Mouse (Mus musculus) bone marrow, adult 2 months (tissue): ENCODE measurements around the gene Col16a1.

Experiments used
- CTCF ChIP-seq: fragments of 200-500 bp; IDR thresholded peaks from 2 replicates; pipeline ENCODE4 v1.5.1; 2011; ENCODE audit warnings: low read length, control low read depth; ENCODE audit not compliant: control insufficient read depth, insufficient read depth
- POLR2A ChIP-seq: fragments of 200-500 bp; IDR thresholded peaks from 2 replicates; pipeline ENCODE4 v1.6.1; 2011; ENCODE audit warnings: low read depth, mild to moderate bottlenecking, control low read depth, low read length, borderline replicate concordance; ENCODE audit not compliant: control insufficient read depth

DNA sequence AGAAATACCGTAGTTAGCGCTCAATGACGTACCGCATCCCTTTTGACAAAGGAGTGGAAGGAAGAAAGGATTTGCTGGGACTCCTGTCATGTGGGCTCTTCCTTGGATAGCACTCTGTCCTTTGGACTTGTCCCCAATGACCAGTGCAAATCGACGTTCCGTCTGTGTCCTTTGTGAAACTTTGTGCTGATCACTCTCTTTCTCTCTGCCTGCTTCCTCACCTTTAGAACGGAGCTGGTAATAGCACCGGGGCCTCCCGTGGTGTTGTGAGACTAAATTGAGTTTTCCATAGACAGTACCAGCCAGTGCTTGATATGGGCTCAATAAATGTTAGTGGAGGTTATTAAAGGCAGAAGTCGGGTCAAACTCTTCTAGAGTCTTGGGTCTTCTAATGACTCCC, 6.6 kb upstream of the Col16a1 start:
- TF ChIP-seq CTCF (no peak), POLR2A (no peak)
